32 mouse cellular contexts compared by ENCODE assay signal in the genomic region with DNA sequence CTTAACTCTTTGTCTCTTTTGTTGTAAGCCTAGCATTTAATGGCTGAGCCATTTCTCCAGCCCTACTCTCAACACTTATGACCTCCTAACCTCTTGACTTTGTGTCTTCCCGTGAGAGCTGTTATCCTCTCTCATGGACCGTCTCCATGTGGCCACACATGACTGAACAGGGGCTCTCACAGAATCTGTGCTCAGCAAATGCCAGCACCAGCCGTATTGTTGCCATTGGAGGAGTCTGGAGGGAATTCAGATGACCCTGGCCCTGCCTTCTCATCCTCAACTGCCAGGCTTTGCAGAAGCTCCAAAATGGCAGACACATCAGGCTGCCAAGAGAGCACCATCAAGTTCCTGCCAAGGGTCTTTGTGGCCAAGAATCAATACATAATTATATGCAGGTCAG. TPM values are rescaled to one million over a fixed set of nuclear protein-coding genes. Genes with fewer than 3 reads are reported as not detected.
DNase-seq lines count a peak whose midpoint lies in the region; ATAC-seq and TF ChIP-seq lines count a peak whose summit lies in the region.
"Had no signal": no experiment of that assay in that cellular context is flagged by ENCODE, and none has a peak within 500 bp of the region (broad histone marks: within the 10 kb centered on the region; RNA-seq: fewer than 3 reads in every experiment).

No protein-coding gene starts in this region.

- DNase-seq in heart, adult 11 months = peak; percentile 77
- DNase-seq in heart, postnatal 25 days (ENCODE audit: low spot score) = no peak
- peak; percentile 51 for DNase-seq in kidney, adult 2 months
- DNase-seq in kidney, adult 18-20 months = no peak
- no peak for DNase-seq in kidney, postnatal 10 days
- DNase-seq in kidney, postnatal 25 days = peak; percentile 14 to 52
- no peak for DNase-seq in retina, embryonic 14.5 days (ENCODE audit: low spot score)
- DNase-seq: adrenal gland, postnatal 10 days; adrenal gland, postnatal 36 days; cerebellum, adult 18-20 months; cerebellum, adult 9-10 months; cerebellum, postnatal 14 days; forebrain, postnatal 0 days; gastrocnemius, adult 2 months; gastrocnemius, postnatal 14 days; heart, adult 18-20 months; heart, postnatal 10 days; heart, postnatal 4 days had no signal

- H3K27ac ChIP-seq in kidney, adult 2 months (ENCODE audit: insufficient read depth, low read depth, low read length) = no peak overlapping the region
- no peak overlapping the region for H3K27ac ChIP-seq in kidney, embryonic 15.5 days
- H3K27ac ChIP-seq: forebrain, embryonic 10.5 days; forebrain, embryonic 13.5 days; gastrocnemius, adult 2 months; heart, embryonic 15.5 days; hindbrain, embryonic 14.5 days had no signal

- H3K9ac ChIP-seq in kidney, embryonic 15.5 days = no peak overlapping the region
- H3K9ac ChIP-seq: forebrain, embryonic 13.5 days; forebrain, postnatal 0 days; heart, embryonic 12.5 days; heart, embryonic 15.5 days; hindbrain, embryonic 14.5 days had no signal

- ATAC-seq in kidney, embryonic 15.5 days (replicated peaks; ENCODE audit: low FRiP score) = peak; percentile 81
- ATAC-seq: forebrain, embryonic 13.5 days; forebrain, postnatal 0 days; Patski had no signal

- H3K9me3 ChIP-seq in kidney, embryonic 15.5 days (replicated peaks) = no peaks in the 10 kb centered on the region
- H3K9me3 ChIP-seq: forebrain, embryonic 10.5 days; forebrain, embryonic 13.5 days; heart, embryonic 12.5 days; heart, embryonic 15.5 days had no signal

- no peak overlapping the region for H3K4me2 ChIP-seq in kidney, embryonic 15.5 days
- H3K4me2 ChIP-seq: forebrain, embryonic 13.5 days; heart, embryonic 12.5 days; heart, embryonic 15.5 days; hindbrain, embryonic 14.5 days had no signal

- intact Hi-C loops in heart, postnatal 25 days (cut with DNase I) = no loop called here

- no peak overlapping the region for H3K4me3 ChIP-seq in kidney, adult 2 months (ENCODE audit: insufficient read depth, low read depth, low read length)
- H3K4me3 ChIP-seq in kidney, embryonic 15.5 days (replicated peaks) = no peak overlapping the region
- H3K4me3 ChIP-seq: forebrain, embryonic 10.5 days; forebrain, embryonic 13.5 days; gastrocnemius, adult 2 months; heart, embryonic 12.5 days; heart, embryonic 15.5 days had no signal

- TF ChIP-seq POLR2A in kidney, adult 2 months (IDR thresholded peaks at IDR 0.05; ENCODE audit: low read depth, low read length) = no peak

- no peaks in the 10 kb centered on the region for H3K27me3 ChIP-seq in kidney, adult 2 months (replicated peaks; ENCODE audit: control insufficient read depth, insufficient read depth, low read length)
- no peaks in the 10 kb centered on the region for H3K27me3 ChIP-seq in kidney, embryonic 15.5 days
- H3K27me3 ChIP-seq: forebrain, embryonic 13.5 days; heart, embryonic 12.5 days; heart, embryonic 15.5 days; Patski had no signal

- H3K36me3 ChIP-seq in kidney, adult 2 months (ENCODE audit: control insufficient read depth, insufficient read depth, low read length) = no peaks in the 10 kb centered on the region
- H3K36me3 ChIP-seq in kidney, embryonic 15.5 days = no peaks in the 10 kb centered on the region
- H3K36me3 ChIP-seq: forebrain, embryonic 10.5 days; heart, embryonic 12.5 days; heart, embryonic 15.5 days had no signal

- no peak for TF ChIP-seq CTCF in kidney, adult 2 months (conservative IDR thresholded peaks at IDR 0.05; ENCODE audit: insufficient read depth, insufficient read length, low read depth, low read length)

- H3K4me1 ChIP-seq in kidney, adult 2 months (ENCODE audit: control insufficient read depth, insufficient read depth, low read length) = no peaks in the 10 kb centered on the region
- peaks cover 14% of the 10 kb centered on the region; the same call in 1 of the 2 replicates for H3K4me1 ChIP-seq in kidney, embryonic 15.5 days
- H3K4me1 ChIP-seq: heart, embryonic 12.5 days; heart, embryonic 15.5 days had no signal

- 38% methylated on average over 3 of the region's 3 CpGs for WGBS in kidney, adult 2 months
- 28% methylated on average over 3 of the region's 3 CpGs for WGBS in kidney, embryonic 15.5 days

RNA-seq across cellular contexts. Expression of gene Lrrk1, which starts 9.1 kb away (rescaled TPM):
- 10 to 100 TPM in 1 of 2 experiments, 1 to 10 TPM in 1; 9.9 to 10.5 TPM for total RNA-seq in heart, postnatal 25 days (2021)
- 17.3 and 22.3 TPM in 2 replicates for polyA plus RNA-seq in kidney, adult 2 months (2012; rRNA removed)
- polyA plus RNA-seq in kidney, embryonic 15.5 days (2015; fragmentation: Nextera tagmentation; extraction: Ambion mirVana) = 15.2 and 17.2 TPM in 2 replicates

RNA-seq across cellular contexts. Expression of gene Aldh1a3, which starts 30.0 kb away (rescaled TPM):
- 1 to 10 TPM in 1 of 2 experiments, under 1 TPM in 1; 0.87 to 1.2 TPM for total RNA-seq in heart, postnatal 25 days (2021)
- polyA plus RNA-seq in kidney, adult 2 months (2012; rRNA removed) = 8.2 and 10.7 TPM in 2 replicates
- 38.0 and 41.0 TPM in 2 replicates for polyA plus RNA-seq in kidney, embryonic 15.5 days (2015; fragmentation: Nextera tagmentation; extraction: Ambion mirVana)

RNA-seq across cellular contexts. Expression of gene Gm10974, which starts 31.6 kb away (rescaled TPM):
- total RNA-seq in heart, postnatal 25 days (2021) = not detected
- not detected in 2 replicates for polyA plus RNA-seq in kidney, adult 2 months (2012; rRNA removed)
- polyA plus RNA-seq in kidney, embryonic 15.5 days (2015; fragmentation: Nextera tagmentation; extraction: Ambion mirVana) = not detected in 2 replicates
- total RNA-seq: adrenal gland, adult 18-20 months; adrenal gland, postnatal 10 days; adrenal gland, postnatal 36 days; ES-E14; forebrain, postnatal 0 days; gastrocnemius, adult 2 months; gastrocnemius, postnatal 14 days; gastrocnemius, postnatal 4 days; heart, adult 18-20 months; heart, postnatal 10 days; heart, postnatal 4 days had no signal
- polyA plus RNA-seq: embryonic facial prominence, embryonic 11.5 days; embryonic facial prominence, embryonic 14.5 days; forebrain, embryonic 10.5 days; forebrain, embryonic 13.5 days; forebrain, postnatal 0 days; frontal cortex, adult 2 months; heart, embryonic 12.5 days; heart, embryonic 15.5 days; hindbrain, embryonic 11.5 days; hindbrain, embryonic 14.5 days; Patski had no signal

Comparison
In these comparisons a context has a peak if more than half of its experiments do, and no peak if none do; other contexts are left out.
1. DNase-seq: peak in heart, adult 11 months (single experiment), kidney, adult 2 months (single experiment) and kidney, postnatal 25 days (2 of 2); none in heart, postnatal 25 days (single experiment), kidney, adult 18-20 months (single experiment), kidney, postnatal 10 days (single experiment) and retina, embryonic 14.5 days (single experiment).